Mouse (Mus musculus): Measurements from ENCODE around the gene Met.

The Met gene

GRCm38 (mm10) chr6:17463434-17464280 is at the start of gene Met:
Gene Met, plus strand, starts transcription at chr6:17463800.
- DNase-seq (ENCODE audit: low spot score in 2 of 2), result peak; percentile 26 to 30

DNA sequence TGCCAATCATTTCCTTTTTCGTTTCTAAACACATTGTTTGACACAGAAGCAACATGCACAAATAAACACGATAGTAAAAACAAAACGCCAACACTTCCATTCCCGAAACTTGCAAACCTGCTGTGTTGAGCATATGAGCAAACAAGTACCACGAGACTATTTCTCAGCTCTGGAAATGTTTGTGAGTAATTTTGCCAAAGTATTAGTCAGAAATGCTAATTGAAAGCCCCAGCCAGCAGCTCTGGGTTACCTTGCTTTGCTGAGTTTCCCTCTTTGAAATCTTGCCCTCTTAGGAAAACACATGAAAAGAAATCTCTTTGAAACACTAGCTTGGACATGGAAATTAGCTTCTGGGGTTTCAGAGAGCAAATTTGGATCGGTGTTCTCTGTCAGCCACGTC is 45.4 kb upstream of the Met start:
- no peak for DNase-seq (ENCODE audit: low spot score in 2 of 2)

GRCm38 (mm10) chr6:17422432-17422831 is 41.2 kb upstream of the Met start:
- DNase-seq (ENCODE audit: low spot score in 2 of 2), result no peak

DNA sequence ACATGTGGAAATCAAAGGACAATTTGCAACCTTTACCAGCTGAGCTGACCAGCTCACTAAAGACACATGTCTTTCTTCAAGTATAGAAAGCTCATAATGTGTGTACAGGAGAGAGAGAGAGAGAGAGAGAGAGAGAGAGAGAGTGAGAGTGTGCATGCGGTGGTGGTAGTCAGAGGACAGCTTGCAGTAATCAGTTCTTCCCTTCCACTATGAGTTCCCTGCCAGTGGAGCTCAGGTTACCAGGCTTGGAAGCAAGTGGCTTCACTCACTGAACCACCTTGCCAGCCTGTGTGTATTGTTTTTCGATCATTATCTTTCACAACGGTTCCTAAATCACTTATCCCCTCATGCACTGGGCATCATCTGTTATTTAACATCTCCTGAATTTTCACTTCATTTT is 34.6 kb upstream of the Met start:
- no peak for DNase-seq (ENCODE audit: low spot score in 2 of 2)

DNA sequence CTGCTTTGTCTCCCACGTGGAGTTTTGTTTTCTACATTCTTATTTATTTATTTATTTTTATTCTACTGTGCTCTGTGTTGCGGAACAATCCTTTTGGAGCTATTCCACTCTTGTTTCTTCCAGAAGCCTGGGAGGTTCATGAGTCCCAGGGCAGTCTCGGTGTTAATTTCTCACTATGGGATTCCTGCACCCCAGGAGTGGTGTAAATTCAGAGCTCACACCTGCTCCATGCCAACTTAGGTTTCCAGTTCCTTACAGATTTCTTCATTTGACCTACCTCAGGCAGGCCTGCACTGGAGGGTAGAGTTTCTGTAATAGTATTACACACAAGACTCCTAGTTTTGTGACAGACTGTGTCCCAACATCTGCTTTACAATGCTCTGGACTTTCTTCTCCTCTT is 34.0 kb upstream of the Met start:
- no peak for DNase-seq (ENCODE audit: low spot score in 2 of 2)

GRCm38 (mm10) chr6:17443311-17443710 is 20.3 kb upstream of the Met start:
- DNase-seq (ENCODE audit: low spot score in 2 of 2), result no peak

GRCm38 (mm10) chr6:17451305-17451704 is 12.3 kb upstream of the Met start:
- DNase-seq (ENCODE audit: low spot score in 2 of 2), result no peak

DNA sequence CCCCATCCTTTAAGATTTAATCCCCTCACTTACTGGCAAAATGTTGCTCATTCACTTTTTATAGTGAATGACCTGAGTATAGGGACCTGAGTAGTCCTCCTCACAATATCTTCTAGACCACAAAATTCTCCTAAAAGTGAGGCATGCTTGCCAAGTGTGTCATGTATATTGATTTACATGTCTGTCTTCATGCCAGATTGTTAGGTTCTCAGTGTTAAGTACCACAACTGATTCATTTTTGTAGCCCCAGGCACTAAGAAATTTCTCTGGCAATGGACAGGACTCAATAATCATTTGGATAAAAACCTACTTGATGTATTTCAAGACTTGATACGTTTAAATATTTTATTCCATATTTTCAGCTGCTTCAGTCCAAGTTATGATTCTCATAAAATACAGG is 8.5 kb upstream of the Met start:
- no peak for DNase-seq (ENCODE audit: low spot score in 2 of 2)

GRCm38 (mm10) chr6:17459561-17459960 is 4.0 kb upstream of the Met start:
- no peak for DNase-seq (ENCODE audit: low spot score in 2 of 2)

GRCm38 (mm10) chr6:17461435-17461834 is 2.2 kb upstream of the Met start:
- DNase-seq (ENCODE audit: low spot score in 2 of 2), result no peak

DNA sequence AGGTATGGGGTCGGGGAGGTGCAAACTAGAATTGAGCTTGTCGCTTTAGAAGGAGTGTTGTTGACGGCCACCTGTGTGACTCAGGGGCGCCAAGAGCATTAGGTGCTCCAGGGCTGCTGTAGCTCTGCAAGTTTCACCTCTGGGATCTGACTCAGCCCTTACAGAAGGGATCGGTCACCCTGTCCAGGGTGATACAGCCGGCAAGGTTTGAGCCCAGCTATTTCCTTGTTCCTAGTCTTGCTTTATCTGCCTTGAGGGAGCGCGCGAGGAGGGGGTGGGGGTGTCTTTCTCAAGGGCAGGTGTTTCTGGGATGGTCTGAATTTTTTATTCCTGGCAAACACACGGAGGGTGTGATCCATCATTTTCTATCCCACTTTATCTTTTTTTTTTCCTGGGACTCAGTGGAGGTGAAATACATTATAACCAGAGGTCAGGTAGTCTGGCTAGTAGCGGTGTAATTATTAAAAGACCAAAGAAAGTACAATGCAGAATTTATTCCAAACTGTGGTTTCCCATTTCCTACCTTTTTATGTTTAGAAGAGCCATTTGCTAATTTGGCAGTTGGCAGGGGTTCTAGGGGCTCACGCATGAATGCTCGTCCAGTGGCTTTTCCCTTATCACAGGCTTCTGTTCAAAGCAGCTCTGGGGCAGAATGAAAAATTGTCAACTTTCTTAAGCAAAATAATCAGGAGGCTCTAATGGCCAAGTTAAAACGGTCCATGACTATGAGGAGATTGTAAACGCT is 853 bp downstream of the Met start:
- DNase-seq (ENCODE audit: low spot score in 2 of 2), result no peak

GRCm38 (mm10) chr6:17466526-17466925 is 2.9 kb downstream of the Met start:
- DNase-seq (ENCODE audit: low spot score in 2 of 2), result no peak

- no peak for DNase-seq (ENCODE audit: low spot score in 2 of 2)
Observed at GRCm38 (mm10) chr6:17468993-17469392, 5.4 kb downstream of the Met start.

- DNase-seq (ENCODE audit: low spot score in 2 of 2), result no peak
Observed at GRCm38 (mm10) chr6:17473128-17473527, 9.5 kb downstream of the Met start.

GRCm38 (mm10) chr6:17477823-17478222 is 14.2 kb downstream of the Met start:
- DNase-seq (ENCODE audit: low spot score in 2 of 2), result no peak

- DNase-seq (ENCODE audit: low spot score in 2 of 2), result no peak
Observed at GRCm38 (mm10) chr6:17478252-17478651, 14.7 kb downstream of the Met start.

DNA sequence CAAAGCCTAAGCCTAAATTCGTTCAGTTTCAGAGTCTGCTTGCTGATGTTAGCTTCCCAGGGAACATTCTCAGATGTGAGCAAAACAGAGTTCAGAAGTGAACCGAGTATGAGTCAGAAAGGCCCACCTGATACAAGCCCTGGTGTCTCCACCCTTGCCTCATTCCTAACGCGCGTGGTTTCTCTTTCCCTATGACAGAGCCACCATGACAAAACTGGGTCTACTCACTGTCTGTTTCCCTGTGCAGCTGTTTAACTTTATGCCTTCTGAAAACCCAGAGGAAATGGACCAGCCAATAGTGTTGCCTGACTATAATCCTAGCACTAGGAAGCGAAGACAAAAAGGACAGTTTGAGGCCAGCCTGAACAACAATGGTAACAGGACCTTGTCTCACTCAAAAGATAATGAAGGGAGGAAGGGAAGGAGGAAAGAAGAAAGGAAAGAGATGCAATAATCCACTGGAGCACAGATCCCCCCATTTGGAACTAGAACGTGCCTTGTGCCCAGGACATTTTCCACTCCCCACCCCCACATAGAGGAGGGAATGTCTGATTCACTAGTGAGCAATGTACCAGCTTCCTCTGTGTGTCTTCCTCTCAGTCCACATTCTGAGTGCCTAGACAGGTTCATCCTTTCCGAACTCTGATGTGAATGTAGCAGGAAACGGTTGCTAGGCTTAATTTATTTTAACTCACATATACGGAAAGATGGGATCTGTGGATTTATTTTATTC is 15.4 kb downstream of the Met start:
- DNase-seq (ENCODE audit: low spot score in 2 of 2), result no peak

DNA sequence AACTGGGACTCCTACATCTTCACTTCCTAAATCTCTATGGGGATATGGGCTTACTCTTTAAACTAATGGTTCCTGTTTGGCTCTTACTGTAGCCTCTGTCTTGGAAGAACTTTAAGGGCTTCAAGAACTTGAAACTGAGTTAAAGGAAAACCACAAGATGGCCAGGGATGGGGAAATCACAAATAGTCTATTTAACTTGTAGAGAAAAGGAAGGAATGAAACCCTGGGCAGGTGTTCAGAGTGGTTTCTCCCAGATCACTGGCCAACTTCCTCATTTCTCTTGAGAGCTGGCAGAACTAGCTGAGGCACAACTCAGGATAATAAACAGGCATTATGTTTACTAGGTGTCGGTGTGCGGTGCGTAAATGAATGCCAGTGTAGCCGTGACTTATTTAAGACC is 17.5 kb downstream of the Met start:
- DNase-seq (ENCODE audit: low spot score in 2 of 2), result no peak

GRCm38 (mm10) chr6:17485244-17485643 is 21.6 kb downstream of the Met start:
- DNase-seq (ENCODE audit: low spot score in 2 of 2), result no peak

DNA sequence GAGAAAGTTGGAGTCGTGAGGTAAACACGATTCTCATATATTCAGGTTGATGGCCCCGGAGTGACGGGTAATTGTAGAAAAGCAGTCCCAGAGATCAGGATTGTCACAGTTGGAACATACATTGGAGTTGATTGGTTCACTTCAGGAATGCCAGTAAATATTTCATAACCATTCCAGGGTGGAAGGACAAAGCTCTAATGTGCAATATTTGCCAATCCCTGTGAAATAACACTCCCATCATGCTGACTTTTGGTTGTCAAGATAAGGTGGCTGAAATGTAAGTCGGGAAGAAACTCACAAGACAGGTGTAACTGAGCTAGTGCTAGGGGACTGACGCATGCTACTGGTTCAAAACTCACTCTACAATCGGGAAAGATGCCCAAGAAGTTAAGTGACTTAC is 22.2 kb downstream of the Met start:
- DNase-seq (ENCODE audit: low spot score in 2 of 2), result no peak

DNA sequence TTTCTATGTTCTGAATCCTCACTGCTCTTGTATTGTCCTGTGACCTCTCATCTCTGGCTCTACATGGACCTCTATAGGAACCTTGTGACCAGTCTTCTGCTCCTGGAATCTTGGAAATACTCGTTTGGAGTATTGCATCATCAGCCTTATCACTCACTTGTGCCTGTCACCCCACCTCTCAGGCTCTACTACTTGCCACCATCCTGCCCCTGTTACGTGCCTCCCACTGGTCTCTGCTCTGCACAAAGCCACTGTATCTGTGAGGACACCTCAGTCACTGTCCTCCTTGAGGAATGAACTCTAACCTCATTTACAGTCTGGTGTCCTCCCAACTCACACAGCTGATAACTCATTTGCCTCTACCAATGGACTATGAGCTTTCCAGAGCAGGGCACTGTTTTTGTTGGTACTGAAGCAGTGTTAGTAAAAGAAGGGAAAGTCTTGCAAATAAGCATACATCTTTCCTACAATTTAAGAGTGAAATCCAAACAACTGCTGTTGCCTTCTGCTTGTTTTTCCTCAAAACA is 24.8 kb downstream of the Met start:
- no peak for DNase-seq (ENCODE audit: low spot score in 2 of 2)

DNA sequence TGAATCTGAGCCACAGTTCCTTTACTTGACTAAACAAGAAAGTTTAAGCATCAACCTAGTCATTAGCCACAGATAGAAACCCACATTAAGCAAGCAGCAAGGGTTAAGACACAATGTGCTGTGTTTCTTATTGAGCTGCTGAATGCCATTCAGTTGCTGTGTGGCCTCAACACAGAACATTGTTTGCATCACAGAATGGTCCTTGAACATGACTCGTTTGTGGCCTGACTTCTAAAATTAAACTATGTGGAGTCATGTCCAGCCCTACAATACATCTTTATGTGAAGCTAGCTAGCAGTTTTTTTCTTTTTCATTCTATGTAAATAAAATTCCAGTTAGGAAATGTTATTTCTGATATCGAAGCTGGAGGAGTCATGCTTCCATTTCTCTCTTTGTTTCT is 27.2 kb downstream of the Met start:
- DNase-seq (ENCODE audit: low spot score in 2 of 2), result no peak

Measured in frontal cortex, postnatal 10 days (tissue).